Mouse (Mus musculus) small intestine, adult 2 months (tissue): Measurements from ENCODE around the gene Abt1.

Experiments
- CTCF ChIP-seq: fragments of 200-500 bp; IDR thresholded peaks from 2 replicates; pipeline ENCODE4 v1.5.1; 2012; ENCODE audit warnings: low read depth, mild to moderate bottlenecking, control low read depth, inconsistent platforms, low read length, moderate library complexity, mixed read lengths; ENCODE audit not compliant: insufficient replicate concordance, insufficient read length; ENCODE audit errors: extremely low read depth
- POLR2A ChIP-seq: fragments of 200-500 bp; IDR thresholded peaks from 2 replicates; pipeline ENCODE4 v1.6.1; 2012; ENCODE audit warnings: low read depth, mild to moderate bottlenecking, control low read depth, inconsistent platforms, low read length, moderate library complexity

DNA sequence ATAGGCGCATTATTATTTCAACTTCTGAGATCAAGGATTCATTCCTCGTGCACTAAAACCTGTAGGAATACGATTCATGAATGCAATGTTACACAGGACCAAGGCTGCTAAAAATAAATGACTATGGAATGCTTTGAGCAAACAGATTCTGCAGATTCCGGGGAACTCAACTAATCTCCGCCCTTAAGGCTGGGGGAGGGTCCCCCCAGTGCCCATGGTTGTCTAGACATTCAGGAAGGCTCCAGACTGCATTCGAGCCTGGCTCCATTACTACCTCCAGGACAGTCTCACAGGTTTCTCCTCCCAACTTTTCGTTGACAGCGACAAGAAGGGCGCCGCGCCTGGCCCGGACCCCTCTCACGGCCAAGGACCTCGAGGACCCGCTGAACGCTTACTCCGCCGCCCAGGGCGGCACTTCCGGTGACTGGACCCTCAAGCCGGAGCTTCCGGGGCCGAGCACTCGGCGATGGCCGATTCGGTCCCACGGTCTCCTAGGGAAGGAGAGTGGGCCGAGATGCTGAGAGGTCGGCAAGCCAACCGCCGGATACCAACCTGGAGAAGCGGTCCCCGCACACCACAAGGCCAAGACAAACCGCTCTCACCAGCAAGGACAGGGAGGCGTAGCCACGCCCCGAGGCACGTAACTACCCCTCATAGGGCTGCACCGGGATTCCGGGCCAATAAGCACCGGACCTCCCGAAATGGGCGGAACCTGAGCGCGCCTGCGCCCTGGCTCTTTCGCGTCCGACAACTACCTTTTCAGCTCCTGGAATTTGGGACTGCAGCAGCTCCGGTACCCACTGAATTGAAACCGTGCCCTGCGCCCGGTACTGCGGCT is 54.9 kb downstream of the Abt1 start, which contains the start of gene Zfp322a:
- TF ChIP-seq CTCF (no peak; the same call in 1 of the 2 replicates), POLR2A (peak; percentile 69; the same call in 1 of the 2 replicates)
